Mouse (Mus musculus) MEL (cell line): ENCODE measurements at regions not wholly inside any gene's neighbourhood (a gene's known extent, or its start where the extent isn't known, plus 50 kb on each side); places are given as distances from the start of the nearest gene placed in this dataset.

ENCODE experiments used
- DNase-seq: peaks from one replicate; pipeline ENCODE4 v3.0.0; 2011; ENCODE audit warnings: low read depth, low spot score
- H3K27ac ChIP-seq: 2 replicates; pipeline ENCODE4 v1.5.1; 2012; ENCODE audit warnings: low read depth, mild to moderate bottlenecking, control low read depth, low read length, moderate library complexity; ENCODE audit not compliant: control insufficient read depth
- H3K27me3 ChIP-seq, 2 experiments: fragments of 150-350 bp in 1 of 2; sonication (generic) in 1 of 2; 2 replicates each; pipeline ENCODE4 v1.6.1; 2012; ENCODE audit warnings: low read length in 2 of 2, mild to moderate bottlenecking in 2 of 2, improper control_type of control experiment in 1 of 2, moderate library complexity in 1 of 2; ENCODE audit not compliant: insufficient read depth in 2 of 2, control insufficient read depth in 1 of 2
- H3K36me3 ChIP-seq, 2 experiments: 2 replicates each; pipeline ENCODE4 v1.6.1; 2012 to 2014; ENCODE audit warnings: low read length in 2 of 2, improper control_type of control experiment in 1 of 2, inconsistent platforms in 1 of 2, mild to moderate bottlenecking in 1 of 2; ENCODE audit not compliant: insufficient read depth in 2 of 2, control insufficient read depth in 1 of 2
- H3K4me1 ChIP-seq, 2 experiments: fragments of 150-350 bp in 1 of 2; sonication (generic) in 1 of 2; 2 replicates each; pipeline ENCODE4 v1.6.1; 2012; ENCODE audit warnings: low read length in 2 of 2, improper control_type of control experiment in 1 of 2, mild to moderate bottlenecking in 1 of 2; ENCODE audit not compliant: insufficient read depth in 2 of 2, control insufficient read depth in 1 of 2
- H3K4me3 ChIP-seq, 2 experiments: fragments of 150-350 bp in 1 of 2; sonication (generic) in 1 of 2; 2 replicates each; pipeline ENCODE4 v1.5.1; 2012; ENCODE audit warnings: low read depth in 2 of 2, low read length in 2 of 2, mild to moderate bottlenecking in 2 of 2, moderate library complexity in 2 of 2, control low read depth in 1 of 2, improper control_type of control experiment in 1 of 2; ENCODE audit not compliant: control insufficient read depth in 1 of 2, insufficient read depth in 1 of 2
- H3K79me2 ChIP-seq: 2 replicates; pipeline ENCODE4 v1.6.1; 2012; ENCODE audit warnings: mild to moderate bottlenecking, low read length, moderate library complexity; ENCODE audit not compliant: control insufficient read depth, poor library complexity, insufficient read depth
- H3K9ac ChIP-seq: 2 replicates; pipeline ENCODE4 v1.6.1; 2012; ENCODE audit warnings: low read depth, mild to moderate bottlenecking, control low read depth, low read length, moderate library complexity; ENCODE audit not compliant: control insufficient read depth, poor library complexity, severe bottlenecking
- H3K9me3 ChIP-seq: fragments of 150-350 bp; sonication (generic); replicated peaks from 2 replicates; pipeline ENCODE4 v1.6.1; 2012; ENCODE audit warnings: mild to moderate bottlenecking, low read length, improper control_type of control experiment, moderate library complexity; ENCODE audit not compliant: insufficient read depth
- CHD2 ChIP-seq: IDR thresholded peaks from 2 replicates; pipeline ENCODE4 v1.6.1; 2011; ENCODE audit warnings: low read length, improper control_type of control experiment
- E2F4 ChIP-seq: IDR thresholded peaks from 2 replicates; pipeline ENCODE4 v1.6.1; 2011; ENCODE audit warnings: low read depth, low read length, improper control_type of control experiment, borderline replicate concordance
- GABPA ChIP-seq: IDR thresholded peaks from 2 replicates; pipeline ENCODE4 v1.6.1; 2012; ENCODE audit warnings: low read depth, mild to moderate bottlenecking, inconsistent platforms, low read length, improper control_type of control experiment, moderate library complexity
- HCFC1 ChIP-seq: IDR thresholded peaks from 2 replicates; pipeline ENCODE4 v1.6.1; 2012; ENCODE audit warnings: low read depth, mild to moderate bottlenecking, inconsistent platforms, low read length, improper control_type of control experiment, moderate library complexity
- JUND ChIP-seq: IDR thresholded peaks from 2 replicates; pipeline ENCODE4 v1.6.1; 2011; ENCODE audit warnings: low read depth, mild to moderate bottlenecking, improper control_type of control experiment, low read length
- KAT2A ChIP-seq: conservative IDR thresholded peaks from 2 replicates; pipeline ENCODE4 v1.6.1; 2012; ENCODE audit warnings: low read depth, low read length, improper control_type of control experiment, inconsistent platforms
- MAFK ChIP-seq: IDR thresholded peaks from 2 replicates; pipeline ENCODE4 v1.6.1; 2011; ENCODE audit warnings: low read depth, mild to moderate bottlenecking, low read length, improper control_type of control experiment, borderline replicate concordance
- MAZ ChIP-seq: IDR thresholded peaks from 2 replicates; pipeline ENCODE4 v1.6.1; 2012; ENCODE audit warnings: low read depth, mild to moderate bottlenecking, inconsistent platforms, low read length, improper control_type of control experiment
- MEF2A ChIP-seq: IDR thresholded peaks from 2 replicates; pipeline ENCODE4 v1.6.1; 2014; ENCODE audit warnings: low read depth, mild to moderate bottlenecking, inconsistent platforms, low read length, improper control_type of control experiment; ENCODE audit not compliant: poor library complexity, insufficient replicate concordance, severe bottlenecking; ENCODE audit errors: extremely low read depth
- MYB ChIP-seq: IDR thresholded peaks from 2 replicates; pipeline ENCODE4 v1.6.1; 2011; ENCODE audit warnings: mild to moderate bottlenecking, low read depth, low read length, improper control_type of control experiment
- NELFE ChIP-seq: IDR thresholded peaks from 2 replicates; pipeline ENCODE4 v1.6.1; 2011; ENCODE audit warnings: low read depth, low read length, improper control_type of control experiment
- POLR2AphosphoS2 ChIP-seq: IDR thresholded peaks from 2 replicates; pipeline ENCODE4 v1.6.1; 2011; ENCODE audit warnings: low read length, improper control_type of control experiment
- POLR2AphosphoS5 ChIP-seq: IDR thresholded peaks from 2 replicates; pipeline ENCODE4 v1.6.1; 2012; ENCODE audit warnings: low read depth, borderline replicate concordance, mild to moderate bottlenecking, inconsistent platforms, low read length, moderate library complexity, mixed read lengths
- RAD21 ChIP-seq: IDR thresholded peaks from 2 replicates; pipeline ENCODE4 v1.6.1; 2011; ENCODE audit warnings: mild to moderate bottlenecking, low read depth, low read length, improper control_type of control experiment
- RCOR1 ChIP-seq: IDR thresholded peaks from 2 replicates; pipeline ENCODE4 v1.6.1; 2012; ENCODE audit warnings: low read depth, mild to moderate bottlenecking, inconsistent platforms, low read length, improper control_type of control experiment
- TAL1 ChIP-seq: IDR thresholded peaks from 2 replicates; pipeline ENCODE4 v1.6.1; 2012; ENCODE audit warnings: mild to moderate bottlenecking, inconsistent platforms, low read length, moderate library complexity, mixed read lengths
- TBP ChIP-seq: IDR thresholded peaks from 2 replicates; pipeline ENCODE4 v1.8.0; 2011; ENCODE audit warnings: low read depth, low read length, improper control_type of control experiment
- UBTF ChIP-seq: IDR thresholded peaks from 2 replicates; pipeline ENCODE4 v1.6.1; 2012; ENCODE audit warnings: low read depth, mild to moderate bottlenecking, inconsistent platforms, low read length, improper control_type of control experiment, moderate library complexity, borderline replicate concordance; ENCODE audit not compliant: insufficient read depth
- USF1 ChIP-seq: IDR thresholded peaks from 2 replicates; pipeline ENCODE4 v1.6.1; 2014; ENCODE audit warnings: low read depth, mild to moderate bottlenecking, inconsistent platforms, low read length, improper control_type of control experiment, moderate library complexity
- ZC3H11A ChIP-seq: IDR thresholded peaks from 2 replicates; pipeline ENCODE4 v1.6.1; 2012; ENCODE audit warnings: low read depth, mild to moderate bottlenecking, inconsistent platforms, low read length, improper control_type of control experiment

DNA sequence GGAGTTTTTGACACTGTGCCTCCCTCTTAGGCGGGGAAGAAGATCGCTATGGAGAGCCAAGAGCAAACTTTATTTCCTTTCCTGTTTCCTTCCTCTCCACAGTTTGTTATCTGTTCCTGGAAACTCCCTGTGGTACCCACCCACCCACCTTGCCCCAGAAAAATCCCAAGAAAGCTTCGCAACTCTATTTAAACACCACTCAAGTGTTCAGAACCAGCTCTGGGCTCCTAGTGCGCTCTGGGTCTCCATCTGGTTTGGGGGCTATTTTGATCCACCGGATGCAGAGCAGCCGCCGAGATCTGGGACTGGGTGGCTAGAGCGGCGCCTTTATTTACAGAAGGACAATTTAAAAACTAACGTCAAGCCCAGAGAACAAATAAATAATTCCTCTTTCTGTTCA lies 158.6 kb downstream of the Trim29 start:
- H3K4me1 ChIP-seq, result no peaks in the 10 kb centered on the region
- no peak for DNase-seq

DNA sequence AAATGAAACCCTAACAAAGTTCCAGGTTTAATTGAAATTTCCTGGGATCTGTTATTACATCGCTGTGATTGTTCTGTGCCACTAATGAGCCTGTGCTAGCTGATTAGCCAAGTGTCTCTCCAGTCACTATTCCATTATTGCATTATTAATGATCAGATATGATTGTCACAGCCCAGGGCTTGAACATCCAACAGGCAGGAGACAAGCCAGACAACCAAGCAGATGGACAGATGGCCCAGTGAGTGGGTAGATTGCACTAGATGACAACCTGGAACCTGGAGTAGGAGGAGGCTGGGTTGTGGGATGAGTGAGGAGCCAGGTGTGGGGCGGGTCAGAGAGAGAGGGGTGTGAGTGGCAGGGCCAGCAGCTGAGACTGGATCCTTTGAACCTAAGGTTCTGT lies 161.6 kb downstream of the Trim29 start:
- H3K9me3 ChIP-seq, result no peaks in the 10 kb centered on the region
- TF ChIP-seq MAFK (no peak), USF1 (no peak), RAD21 (no peak), MEF2A (no peak), KAT2A (no peak), MYB (no peak)
- DNase-seq, result no peak
- no peaks in the 10 kb centered on the region for H3K79me2 ChIP-seq
- H3K36me3 ChIP-seq, result no peaks in the 10 kb centered on the region
- H3K27ac ChIP-seq, result no peak overlapping the region
- no peaks in the 10 kb centered on the region for H3K4me1 ChIP-seq
- no peaks in the 10 kb centered on the region for H3K27me3 ChIP-seq
- no peak overlapping the region for H3K9ac ChIP-seq
- H3K4me3 ChIP-seq, result no peak overlapping the region

More for the DNA sequence above, 158.6 kb downstream of the Trim29 start:
- H3K9ac ChIP-seq, result no peak overlapping the region
- no peak for TF ChIP-seq HCFC1
- no peak for TF ChIP-seq ZC3H11A
- TF ChIP-seq POLR2AphosphoS2, result no peak
- no peak for TF ChIP-seq E2F4
- TF ChIP-seq USF1, result no peak
- no peak for TF ChIP-seq TAL1
- no peak for TF ChIP-seq JUND
- no peak for TF ChIP-seq CHD2
- no peak for TF ChIP-seq NELFE
- no peak for TF ChIP-seq TBP
- no peak for TF ChIP-seq POLR2AphosphoS5
- TF ChIP-seq GABPA, result no peak
- no peak for TF ChIP-seq MYB
- TF ChIP-seq UBTF, result no peak
- TF ChIP-seq MAFK, result no peak
- no peak for TF ChIP-seq RCOR1
- TF ChIP-seq MAZ, result no peak
- TF ChIP-seq, all 39 proteins: peak for 0
- H3K27ac ChIP-seq, result no peak overlapping the region
- H3K27me3 ChIP-seq, result no peaks in the 10 kb centered on the region
- no peaks in the 10 kb centered on the region for H3K79me2 ChIP-seq
- H3K36me3 ChIP-seq, result no peaks in the 10 kb centered on the region
- no peak overlapping the region for H3K4me3 ChIP-seq
- H3K9me3 ChIP-seq, result no peaks in the 10 kb centered on the region
